Mouse (Mus musculus): ENCODE data around the gene Abcg8. TPM values are rescaled to one million over a fixed set of nuclear protein-coding genes. Genes with fewer than 3 reads are reported as not detected.

Abcg8 gene
- polyA plus RNA-seq, 1 experiment from 2014 or later, result not detected

GRCm38 (mm10) chr17:84717416-84717815, 41.3 kb downstream of the Abcg8 start:
- Histone ChIP-seq H3K4me3 (no peak overlapping the region), H3K27ac (replicated peaks) (no peak overlapping the region), H3K4me1 (replicated peaks) (peaks cover 27% of the 10 kb centered on the region), H3K9me3 (no peaks in the 10 kb centered on the region), H3K4me2 (no peak overlapping the region), H3K36me3 (peaks cover 11% of the 10 kb centered on the region), H3K9ac (no peak overlapping the region), H3K27me3 (peaks cover 29% of the 10 kb centered on the region)
- no peak for ATAC-seq (ENCODE audit: low read depth)
- 83% methylated on average over 5 of the region's 5 CpGs for WGBS

GRCm38 (mm10) chr17:84719105-84719504, 43.0 kb downstream of the Abcg8 start:
- WGBS, result 88% methylated on average over 3 of the region's 3 CpGs
- Histone ChIP-seq H3K27ac (replicated peaks) (no peak overlapping the region), H3K27me3 (peaks cover 20% of the 10 kb centered on the region), H3K9me3 (no peaks in the 10 kb centered on the region), H3K9ac (no peak overlapping the region), H3K4me2 (no peak overlapping the region), H3K36me3 (peaks cover 13% of the 10 kb centered on the region), H3K4me1 (replicated peaks) (peaks cover 23% of the 10 kb centered on the region), H3K4me3 (no peak overlapping the region)
- no peak for ATAC-seq (ENCODE audit: low read depth)

GRCm38 (mm10) chr17:84724028-84724427, 47.9 kb downstream of the Abcg8 start:
- Histone ChIP-seq H3K4me1 (replicated peaks) (no peaks in the 10 kb centered on the region), H3K9ac (no peak overlapping the region), H3K36me3 (peaks cover 35% of the 10 kb centered on the region), H3K27ac (replicated peaks) (no peak overlapping the region), H3K4me2 (no peak overlapping the region), H3K27me3 (no peaks in the 10 kb centered on the region), H3K4me3 (no peak overlapping the region), H3K9me3 (no peaks in the 10 kb centered on the region)
- 50% methylated on average over 9 of the region's 9 CpGs for WGBS
- ATAC-seq (ENCODE audit: low read depth), result no peak

DNA sequence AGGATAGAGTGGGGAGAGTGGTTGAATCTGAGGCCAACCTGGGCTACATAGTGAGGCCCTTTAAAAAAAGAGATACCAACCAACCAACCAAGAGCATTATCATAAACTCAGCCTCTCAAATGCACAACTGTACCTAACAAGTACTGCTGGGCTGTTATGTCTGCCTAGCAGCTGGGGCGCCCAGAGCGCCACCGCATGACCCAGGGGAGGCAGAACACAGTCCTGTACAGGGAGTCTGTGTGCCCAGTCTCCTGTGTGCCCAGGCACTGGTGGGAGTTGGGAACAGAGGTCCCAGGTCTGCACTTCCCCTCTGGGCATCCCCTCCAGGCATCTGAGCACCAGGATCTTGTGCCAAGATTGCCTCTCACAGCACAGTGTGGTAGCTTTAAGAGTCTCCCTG, 49.1 kb downstream of the Abcg8 start:
- 95% methylated on average over 3 of the region's 3 CpGs for WGBS
- Histone ChIP-seq H3K27ac (replicated peaks) (no peak overlapping the region), H3K9me3 (no peaks in the 10 kb centered on the region), H3K4me2 (no peak overlapping the region), H3K4me1 (replicated peaks) (no peaks in the 10 kb centered on the region), H3K4me3 (no peak overlapping the region), H3K9ac (no peak overlapping the region), H3K36me3 (peaks cover 43% of the 10 kb centered on the region), H3K27me3 (no peaks in the 10 kb centered on the region)
- ATAC-seq (ENCODE audit: low read depth), result no peak

DNA sequence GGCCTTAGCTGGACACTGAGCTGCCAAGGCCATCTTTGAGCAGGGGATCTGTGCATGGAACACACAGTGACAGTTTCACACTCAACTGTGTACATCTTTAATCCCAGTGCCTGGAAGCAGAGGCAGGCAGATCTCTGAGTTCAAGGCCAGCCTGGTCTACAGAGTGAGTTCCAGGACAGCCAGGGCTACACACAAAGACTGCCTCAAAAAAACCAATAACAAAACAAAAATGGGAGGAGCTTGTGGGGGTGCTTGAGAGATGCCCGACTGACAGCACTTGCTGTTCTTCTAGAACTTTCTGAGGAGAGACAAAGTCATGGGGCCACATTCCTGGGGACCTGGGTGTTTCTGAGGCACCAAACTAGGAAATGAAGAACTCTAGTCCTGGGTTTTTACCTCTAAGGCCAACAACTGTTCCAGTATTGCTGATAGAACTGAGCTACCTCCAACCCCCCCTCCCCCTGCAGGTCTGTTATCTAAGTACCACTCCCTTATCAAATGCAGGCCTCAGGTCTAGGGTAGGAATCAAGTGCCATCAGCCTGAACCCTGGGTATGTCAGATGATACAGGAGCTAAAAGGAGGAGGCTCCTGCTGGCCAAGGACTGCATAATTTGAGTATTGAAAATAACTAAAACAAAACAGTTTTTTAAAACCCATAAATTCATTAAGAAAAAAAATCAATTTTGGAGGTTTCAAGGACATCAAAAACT, 52.3 kb downstream of the Abcg8 start:
- H3K9me3 ChIP-seq, result no peaks in the 10 kb centered on the region
- peaks cover 44% of the 10 kb centered on the region for H3K36me3 ChIP-seq
- ATAC-seq (ENCODE audit: low read depth), result no peak
- WGBS, result 85% methylated on average over 1 of the region's 1 CpGs
- H3K27ac ChIP-seq (replicated peaks), result no peak overlapping the region
- H3K4me1 ChIP-seq (replicated peaks), result no peaks in the 10 kb centered on the region
- H3K9ac ChIP-seq, result no peak overlapping the region
- H3K27me3 ChIP-seq, result no peaks in the 10 kb centered on the region
- no peak overlapping the region for H3K4me2 ChIP-seq
- H3K4me3 ChIP-seq, result no peak overlapping the region

DNA sequence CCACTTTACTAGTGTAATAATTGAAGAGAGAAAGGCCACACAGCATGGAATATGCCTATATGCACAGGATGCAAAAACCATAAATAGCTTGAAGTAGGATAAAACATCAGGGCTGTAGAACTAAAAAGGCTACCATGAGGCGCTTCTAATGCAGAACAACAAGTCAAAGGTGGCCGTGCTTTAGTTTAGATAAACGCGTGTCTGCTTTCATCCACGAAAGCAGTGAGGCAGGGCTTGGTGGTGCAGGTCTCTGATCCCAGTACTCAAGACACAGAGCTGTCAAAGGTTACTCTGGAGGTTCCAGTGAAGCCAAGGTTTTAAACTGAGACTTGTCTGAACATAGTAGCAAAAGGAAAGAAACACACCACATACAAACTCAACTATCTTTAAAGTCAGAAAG, 53.0 kb downstream of the Abcg8 start:
- Histone ChIP-seq H3K4me2 (no peak overlapping the region), H3K4me3 (no peak overlapping the region), H3K9me3 (no peaks in the 10 kb centered on the region), H3K27ac (replicated peaks) (no peak overlapping the region), H3K27me3 (no peaks in the 10 kb centered on the region), H3K4me1 (replicated peaks) (no peaks in the 10 kb centered on the region), H3K36me3 (peaks cover 44% of the 10 kb centered on the region), H3K9ac (no peak overlapping the region)
- WGBS, result 93% methylated on average over 5 of the region's 5 CpGs
- no peak for ATAC-seq (ENCODE audit: low read depth)

DNA sequence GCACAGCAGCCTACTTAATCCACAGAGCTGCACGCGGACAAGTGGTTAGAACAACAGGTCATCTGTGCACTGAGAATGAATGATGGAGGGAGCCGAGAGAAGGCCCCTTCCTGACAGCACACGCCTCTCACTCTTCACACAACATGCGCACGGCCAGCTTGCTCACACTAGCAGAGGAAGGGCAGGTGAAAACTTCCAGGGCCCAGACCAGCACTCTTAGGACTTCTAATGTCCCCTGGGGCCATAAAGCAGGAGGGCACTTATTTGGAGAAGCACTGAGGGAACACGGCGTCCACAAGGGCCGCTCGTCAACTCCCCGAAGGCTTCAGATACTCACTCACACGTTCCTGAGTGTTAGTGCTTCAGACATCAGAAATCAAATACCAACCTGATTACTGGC, 55.3 kb downstream of the Abcg8 start:
- ATAC-seq (ENCODE audit: low read depth), result no peak
- WGBS, result 86% methylated on average over 12 of the region's 12 CpGs
- no peak overlapping the region for H3K4me3 ChIP-seq
- H3K4me2 ChIP-seq, result no peak overlapping the region
- H3K27me3 ChIP-seq, result no peaks in the 10 kb centered on the region
- H3K9ac ChIP-seq, result no peak overlapping the region
- H3K9me3 ChIP-seq, result no peaks in the 10 kb centered on the region
- H3K4me1 ChIP-seq (replicated peaks), result no peaks in the 10 kb centered on the region
- peaks cover 26% of the 10 kb centered on the region for H3K36me3 ChIP-seq
- no peak overlapping the region for H3K27ac ChIP-seq (replicated peaks)

- no peak for ATAC-seq (ENCODE audit: low read depth)
- 97% methylated on average over 8 of the region's 8 CpGs for WGBS
- H3K9ac ChIP-seq, result no peak overlapping the region
- H3K4me3 ChIP-seq, result no peak overlapping the region
- no peaks in the 10 kb centered on the region for H3K4me1 ChIP-seq (replicated peaks)
- peaks cover 25% of the 10 kb centered on the region for H3K36me3 ChIP-seq
- H3K27ac ChIP-seq (replicated peaks), result no peak overlapping the region
- H3K9me3 ChIP-seq, result no peaks in the 10 kb centered on the region
- H3K27me3 ChIP-seq, result no peaks in the 10 kb centered on the region
- H3K4me2 ChIP-seq, result no peak overlapping the region
Observed at GRCm38 (mm10) chr17:84732612-84733011, 56.5 kb downstream of the Abcg8 start.

DNA sequence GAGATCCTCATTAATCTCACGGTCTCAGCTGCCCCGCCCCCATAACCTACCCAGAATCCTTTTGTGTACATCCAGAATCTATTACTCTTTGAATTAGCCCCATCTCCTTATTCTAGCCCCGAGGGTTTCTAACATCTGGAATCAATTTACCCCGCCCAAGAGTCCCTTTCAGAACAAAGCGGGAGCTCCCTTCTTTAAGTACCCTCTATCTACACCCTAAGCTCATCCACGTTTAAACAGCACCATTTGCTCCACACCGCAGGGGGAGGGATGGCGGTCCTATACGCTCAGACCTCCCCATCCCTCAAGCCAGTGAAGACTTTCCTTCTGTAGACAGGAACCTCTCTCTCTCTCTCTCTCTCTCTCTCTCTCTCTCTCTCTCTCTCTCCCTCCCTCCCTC, 60.6 kb downstream of the Abcg8 start:
- H3K4me3 ChIP-seq, result no peak overlapping the region
- 56% methylated on average over 9 of the region's 9 CpGs for WGBS
- H3K4me1 ChIP-seq (replicated peaks), result peaks cover 10% of the 10 kb centered on the region
- peaks cover 13% of the 10 kb centered on the region for H3K36me3 ChIP-seq
- no peak overlapping the region for H3K27ac ChIP-seq (replicated peaks)
- H3K9ac ChIP-seq, result no peak overlapping the region
- H3K4me2 ChIP-seq, result no peak overlapping the region
- H3K27me3 ChIP-seq, result no peaks in the 10 kb centered on the region
- no peak for ATAC-seq (ENCODE audit: low read depth)
- H3K9me3 ChIP-seq, result no peaks in the 10 kb centered on the region

- Histone ChIP-seq H3K4me2 (no peak overlapping the region), H3K27ac (replicated peaks) (no peak overlapping the region), H3K9me3 (no peaks in the 10 kb centered on the region), H3K36me3 (peaks cover 13% of the 10 kb centered on the region), H3K9ac (no peak overlapping the region), H3K4me1 (replicated peaks) (peaks cover 13% of the 10 kb centered on the region), H3K27me3 (no peaks in the 10 kb centered on the region), H3K4me3 (no peak overlapping the region)
- no peak for ATAC-seq (ENCODE audit: low read depth)
- 84% methylated on average over 9 of the region's 9 CpGs for WGBS
Observed at GRCm38 (mm10) chr17:84738073-84738797, 62.1 kb downstream of the Abcg8 start.

- ATAC-seq (ENCODE audit: low read depth), result no peak
- H3K27ac ChIP-seq (replicated peaks), result no peak overlapping the region
- H3K9me3 ChIP-seq, result no peaks in the 10 kb centered on the region
- no peak overlapping the region for H3K9ac ChIP-seq
- no peak overlapping the region for H3K4me2 ChIP-seq
- no peak overlapping the region for H3K4me3 ChIP-seq
- no peaks in the 10 kb centered on the region for H3K27me3 ChIP-seq
- no peaks in the 10 kb centered on the region for H3K36me3 ChIP-seq
- peaks cover 43% of the 10 kb centered on the region for H3K4me1 ChIP-seq (replicated peaks)
- WGBS, result 79% methylated on average over 4 of the region's 4 CpGs
Observed at GRCm38 (mm10) chr17:84744256-84744655, 68.2 kb downstream of the Abcg8 start.

DNA sequence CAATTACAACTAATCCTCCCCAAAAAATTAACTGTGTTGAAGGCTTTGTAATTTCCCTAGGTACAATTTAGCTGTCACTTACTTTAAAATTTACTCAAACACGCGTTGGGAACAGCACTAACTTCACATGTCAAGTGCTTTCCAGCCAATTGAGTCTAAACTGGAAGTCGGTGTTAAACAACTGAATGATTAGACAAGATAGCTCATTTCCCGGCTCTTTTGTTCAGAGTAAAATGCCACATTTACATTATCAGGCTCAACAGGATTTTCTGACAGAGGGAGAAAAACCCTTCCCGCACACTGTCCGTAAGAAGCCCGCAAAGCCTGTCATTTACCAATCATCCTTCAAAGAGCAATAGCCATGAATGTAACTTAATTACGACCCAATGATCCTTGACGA, 68.9 kb downstream of the Abcg8 start:
- Histone ChIP-seq H3K9me3 (no peaks in the 10 kb centered on the region), H3K4me1 (replicated peaks) (peaks cover 48% of the 10 kb centered on the region), H3K27ac (replicated peaks) (no peak overlapping the region), H3K36me3 (no peaks in the 10 kb centered on the region), H3K4me3 (no peak overlapping the region), H3K9ac (no peak overlapping the region), H3K27me3 (no peaks in the 10 kb centered on the region), H3K4me2 (no peak overlapping the region)
- 47% methylated on average over 9 of the region's 9 CpGs for WGBS
- no peak for ATAC-seq (ENCODE audit: low read depth)
